Mouse (Mus musculus): ENCODE data around the gene Fbxw21.

GRCm38 (mm10) chr9:109094553-109095136 lies 67.2 kb downstream of the Fbxw21 start:
- TF ChIP-seq CTCF (IDR thresholded peaks at IDR 0.05; ENCODE audit: borderline replicate concordance, insufficient read depth, low read length) (no peak), POLR2A (IDR thresholded peaks at IDR 0.05; ENCODE audit: low read depth, low read length) (0 out of 2 replicates have a peak, but pooled peaks have one; percentile 12)

Data from embryonic fibroblast, embryonic 13.5 days (primary cell).